ENCODE assay signal across 1 mouse cellular context in the genomic region with DNA sequence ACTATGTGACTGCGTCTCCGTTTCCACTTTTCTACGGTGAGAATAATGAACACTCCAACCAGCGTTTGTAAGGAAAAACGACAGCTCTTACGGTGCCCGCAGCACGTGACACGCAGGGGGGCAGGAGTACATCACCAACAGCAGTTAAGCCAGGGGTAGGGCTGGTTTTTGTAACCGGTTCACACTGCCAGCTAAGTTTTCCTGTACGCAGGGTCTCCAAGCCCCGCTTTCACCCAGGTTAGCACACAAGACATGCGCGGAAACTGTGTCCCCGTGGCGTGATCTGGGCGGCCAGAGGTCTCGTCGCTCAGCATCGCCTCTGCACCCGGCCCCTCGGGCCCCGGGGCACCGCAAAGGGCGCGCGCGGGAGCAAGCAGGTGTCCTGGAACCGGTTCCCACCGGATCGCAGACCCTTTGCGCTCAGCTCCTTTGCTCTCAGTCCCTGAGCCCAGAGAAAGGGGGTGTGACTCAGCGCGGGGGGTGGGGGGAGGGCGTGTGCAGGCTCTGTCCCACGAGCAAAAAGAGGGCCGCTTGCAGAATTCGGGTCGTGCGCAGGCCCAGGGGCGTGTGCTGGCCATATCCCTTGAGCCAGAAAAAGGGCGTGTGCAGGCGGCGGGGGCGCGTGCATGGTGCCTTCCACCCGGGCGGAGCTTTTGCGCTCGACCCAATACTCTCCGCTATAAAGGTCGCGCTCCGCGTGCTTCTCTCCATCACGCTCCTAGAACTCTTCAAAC.
TF ChIP-seq lines count a peak whose summit lies in the region.

A gene (plus strand): TSS at position 590 of the 734 bp plus-strand sequence.

TF ChIP-seq in MEL, 35 proteins besides CTCF, POLR2A, EP300 and RAD21 (continued from another document):
- TF ChIP-seq ELF1 (IDR thresholded peaks at IDR 0.05; ENCODE audit: low read depth, low read length) (no peak), ZNF384 (IDR thresholded peaks at IDR 0.05; ENCODE audit: low read depth, low read length) (no peak), KAT2A (conservative IDR thresholded peaks at IDR 0.05; ENCODE audit: low read depth, low read length) (no peak), UBTF (IDR thresholded peaks at IDR 0.05; ENCODE audit: borderline replicate concordance, insufficient read depth, low read depth, low read length) (no peak), TCF12 (IDR thresholded peaks at IDR 0.05; ENCODE audit: low read depth, low read length) (peak; percentile 58), POLR2AphosphoS5 (IDR thresholded peaks at IDR 0.05; ENCODE audit: borderline replicate concordance, low read depth, low read length) (no peak), MAZ (IDR thresholded peaks at IDR 0.05; ENCODE audit: low read depth, low read length) (peak; percentile 70; the same call in 1 of the 2 replicates)
